Mouse (Mus musculus): ENCODE measurements at regions not wholly inside any gene's neighbourhood (a gene's known extent, or its start where the extent isn't known, plus 50 kb on each side); places are given as distances from the start of the nearest gene placed in this dataset.

DNA sequence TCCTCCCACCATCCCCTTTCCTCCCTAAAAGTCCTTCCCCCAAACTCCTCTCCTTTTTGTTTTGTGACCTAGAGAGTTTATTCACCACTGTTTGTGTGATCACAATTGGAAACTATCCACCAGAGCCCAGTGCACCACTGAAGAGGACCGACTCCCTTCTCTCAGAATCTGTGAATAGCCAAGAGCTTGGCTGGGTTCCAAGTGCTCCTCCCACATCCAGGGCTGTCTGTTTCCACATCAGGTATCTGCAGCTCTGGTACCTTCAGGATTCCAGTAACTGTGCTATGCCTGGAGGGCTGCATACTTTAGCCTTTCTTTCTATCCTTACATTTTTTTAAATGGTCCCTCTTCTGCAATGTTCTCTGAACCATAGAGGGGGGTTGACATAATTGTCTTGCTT, 180.5 kb upstream of the Masp1 start:
- TF ChIP-seq CTCF (IDR thresholded peaks at IDR 0.05; ENCODE audit: low read depth) = no peak
- TF ChIP-seq EP300 (IDR thresholded peaks at IDR 0.05; ENCODE audit: low read depth) = no peak
